Mouse (Mus musculus) embryonic facial prominence, embryonic 13.5 days (tissue): ENCODE data around the gene Olfr10. TPM values are rescaled to one million over a fixed set of nuclear protein-coding genes. Genes with fewer than 3 reads are reported as not detected.

ENCODE experiments used
- ATAC-seq: fragments of 200-750 bp; cut with Nextera tagmentation; 2 replicates; pipeline ENCODE4 v1.8.0; 2017; ENCODE audit warnings: low read depth; ENCODE audit not compliant: insufficient number of reproducible peaks, insufficient read depth, low FRiP score, low TSS enrichment
- H3K27ac ChIP-seq: fragments of 300-500 bp; sonication (generic); 2 replicates; pipeline ENCODE4 v1.5.1; 2015; ENCODE audit warnings: moderate library complexity, mild to moderate bottlenecking, inconsistent platforms
- H3K27me3 ChIP-seq: fragments of 300-500 bp; sonication (generic); 2 replicates; pipeline ENCODE4 v1.6.1; 2015; ENCODE audit warnings: mild to moderate bottlenecking, inconsistent platforms
- H3K36me3 ChIP-seq: fragments of 300-500 bp; sonication (generic); 2 replicates; pipeline ENCODE4 v1.6.1; 2015; ENCODE audit warnings: mild to moderate bottlenecking, inconsistent platforms
- H3K4me1 ChIP-seq: fragments of 300-500 bp; sonication (generic); 2 replicates; pipeline ENCODE4 v1.6.1; 2015; ENCODE audit warnings: inconsistent platforms
- H3K4me2 ChIP-seq: fragments of 300-500 bp; sonication (generic); 2 replicates; pipeline ENCODE4 v1.6.1; 2015; ENCODE audit warnings: moderate library complexity, mild to moderate bottlenecking, inconsistent platforms
- H3K4me3 ChIP-seq: fragments of 300-500 bp; sonication (generic); 2 replicates; pipeline ENCODE4 v1.5.1; 2015; ENCODE audit warnings: mild to moderate bottlenecking, inconsistent platforms
- H3K9ac ChIP-seq: fragments of 300-500 bp; sonication (generic); 2 replicates; pipeline ENCODE4 v1.6.1; 2015; ENCODE audit warnings: mild to moderate bottlenecking, inconsistent platforms
- H3K9me3 ChIP-seq: fragments of 300-500 bp; sonication (generic); 2 replicates; pipeline ENCODE4 v1.6.1; 2016; ENCODE audit warnings: inconsistent platforms
- WGBS: fragments of 180-500 bp; shearing (Covaris S2); methylation state at CpG from one replicate; pipeline ENCODE4 v1.1.7; 2015; ENCODE audit warnings: mixed read lengths; 5-methylcytosine and 5-hydroxymethylcytosine counted together
- polyA plus RNA-seq: library from polyadenylated mRNA; unstranded; fragments of >200 nt; fragmentation: Nextera tagmentation; extraction: Ambion mirVana; gene quantifications from 2 replicates; pipeline ENCODE4 v1.2.1, GENCODE M21; 2015

Gene Olfr10
- polyA plus RNA-seq, 1 experiment from 2014 or later, result not detected

DNA sequence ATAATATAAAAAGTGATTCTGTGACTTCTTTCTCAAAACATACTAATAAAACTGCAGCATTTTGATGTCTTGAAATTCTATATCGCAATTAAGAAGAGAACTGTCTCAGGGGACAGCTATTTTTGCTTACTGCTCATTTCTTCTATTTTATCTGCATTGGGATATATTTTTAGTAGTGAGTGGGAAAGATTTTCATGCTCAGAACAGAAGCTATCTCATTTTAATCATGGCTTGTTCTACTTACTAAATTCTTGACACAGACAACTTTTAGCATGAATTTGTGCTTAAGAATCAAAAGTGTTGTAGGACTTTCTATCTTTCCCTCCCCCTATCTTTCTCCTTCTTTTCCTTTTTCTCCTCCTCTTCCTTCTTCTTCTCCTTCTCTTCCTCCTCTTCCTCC, 25.1 kb downstream of the Olfr10 start:
- 64% methylated on average over 1 of the region's 1 CpGs for WGBS
- no peaks in the 10 kb centered on the region for H3K27me3 ChIP-seq
- no peak overlapping the region for H3K4me2 ChIP-seq
- H3K9me3 ChIP-seq, result no peaks in the 10 kb centered on the region
- no peak overlapping the region for H3K9ac ChIP-seq
- no peak overlapping the region for H3K27ac ChIP-seq
- H3K4me3 ChIP-seq, result no peak overlapping the region
- ATAC-seq, result no peak
- no peaks in the 10 kb centered on the region for H3K4me1 ChIP-seq
- no peaks in the 10 kb centered on the region for H3K36me3 ChIP-seq

DNA sequence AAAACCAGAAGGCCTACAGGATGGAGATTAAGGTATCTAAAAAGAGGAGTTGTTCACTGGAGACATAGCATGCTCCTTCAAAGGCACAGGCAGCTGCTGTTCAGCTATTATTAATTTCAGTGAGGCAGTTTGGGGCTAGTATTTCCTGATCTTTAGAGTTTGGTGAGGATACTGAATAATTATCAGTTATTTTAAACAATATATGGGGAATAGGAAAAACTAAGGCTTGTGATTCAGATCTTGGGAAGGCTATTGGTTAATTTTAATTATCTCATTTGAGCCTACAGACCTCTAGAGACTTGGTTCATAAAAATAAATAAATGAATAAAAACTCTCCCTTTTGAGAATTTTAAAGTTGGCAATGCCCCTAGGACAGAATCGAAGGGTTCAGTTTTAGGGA, 30.3 kb downstream of the Olfr10 start, which contains the start of gene Olfr1390:
Gene Olfr1390 (plus strand): TSS at position 301 of the 400 bp plus-strand sequence.
- Histone ChIP-seq H3K27ac (no peak within 1 kb of the TSS), H3K36me3 (no peaks in the 10 kb centered on the region), H3K9me3 (no peaks in the 10 kb centered on the region), H3K4me3 (no peak within 1 kb of the TSS), H3K9ac (no peak within 1 kb of the TSS), H3K27me3 (no peaks in the 10 kb centered on the region), H3K4me1 (no peaks in the 10 kb centered on the region), H3K4me2 (no peak within 1 kb of the TSS)
- WGBS, result 78% methylated on average over 1 of the region's 1 CpGs
- no peak for ATAC-seq

DNA sequence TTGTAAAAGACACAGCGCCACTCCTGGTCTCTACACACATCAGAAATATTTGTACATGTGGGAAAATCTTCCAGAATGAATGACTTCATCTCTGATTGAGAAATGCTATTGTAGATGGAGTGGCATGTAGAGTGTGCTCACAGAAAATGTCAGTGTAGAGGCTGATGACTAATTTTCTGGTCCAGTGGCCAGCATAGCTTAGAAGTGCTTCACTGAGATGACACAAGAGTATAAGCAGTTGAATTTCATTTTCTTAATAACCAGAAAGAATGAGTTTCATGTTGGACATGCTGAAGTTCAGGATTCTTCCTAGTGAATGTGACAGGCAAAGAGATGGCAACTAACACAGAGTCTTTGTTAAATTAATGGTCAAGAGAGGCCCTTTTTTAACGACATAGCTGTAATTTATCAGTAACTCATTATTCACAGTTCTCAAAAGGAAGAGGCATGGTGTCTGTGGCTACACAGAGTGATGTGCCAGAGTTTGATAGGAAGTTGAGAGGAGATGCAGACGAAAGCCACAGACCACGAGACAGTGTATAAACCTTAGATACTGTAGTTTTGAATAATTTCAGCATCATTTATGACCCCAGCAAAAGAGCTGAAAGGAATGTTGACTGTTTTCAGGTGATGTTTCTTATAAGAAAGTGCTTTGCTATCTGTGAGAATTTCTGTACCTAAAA, 32.8 kb downstream of the Olfr10 start:
- H3K9ac ChIP-seq, result no peak overlapping the region
- H3K4me2 ChIP-seq, result no peak overlapping the region
- no peaks in the 10 kb centered on the region for H3K36me3 ChIP-seq
- 71% methylated on average over 4 of the region's 4 CpGs for WGBS
- H3K27ac ChIP-seq, result no peak overlapping the region
- H3K4me1 ChIP-seq, result no peaks in the 10 kb centered on the region
- H3K4me3 ChIP-seq, result no peak overlapping the region
- no peak for ATAC-seq
- H3K9me3 ChIP-seq, result no peaks in the 10 kb centered on the region
- no peaks in the 10 kb centered on the region for H3K27me3 ChIP-seq

Other genes with a start within 250 kb of the Olfr10 start
- 0.11 and 0.30 TPM in 2 replicates for gene Tgtp2, start 240.5 kb upstream of the Olfr10 start, polyA plus RNA-seq
- 0.72 and 1.8 TPM in 2 replicates for gene Ifi47, start 228.2 kb upstream of the Olfr10 start, polyA plus RNA-seq
- gene Olfr1396, start 189.9 kb upstream of the Olfr10 start, polyA plus RNA-seq, result 0.07 TPM in 1 of 2 replicates, not detected in the other
- 0.08 TPM in 1 of 2 replicates, not detected in the other for gene Olfr1395, start 162.5 kb upstream of the Olfr10 start, polyA plus RNA-seq
- gene Olfr1394, start 150.4 kb upstream of the Olfr10 start, polyA plus RNA-seq, result not detected in 2 replicates
- 0.51 and 0.81 TPM in 2 replicates for gene Btnl9, start 117.6 kb upstream of the Olfr10 start, polyA plus RNA-seq
- 41.7 and 46.5 TPM in 2 replicates for gene Zfp62, start 101.4 kb upstream of the Olfr10 start, polyA plus RNA-seq
- 53.5 and 56.7 TPM in 2 replicates for gene Mgat1, start 60.5 kb upstream of the Olfr10 start, polyA plus RNA-seq
- not detected in 2 replicates for gene Olfr1393, start 26.4 kb upstream of the Olfr10 start, polyA plus RNA-seq
- gene Olfr1392, start 19.5 kb upstream of the Olfr10 start, polyA plus RNA-seq, result not detected in 2 replicates
- gene Olfr1391, start 18.0 kb downstream of the Olfr10 start, polyA plus RNA-seq, result 0.10 TPM in 1 of 2 replicates, not detected in the other
- gene Olfr1390, start 30.4 kb downstream of the Olfr10 start, polyA plus RNA-seq, result not detected in 2 replicates
- gene Olfr1389, start 118.3 kb downstream of the Olfr10 start, polyA plus RNA-seq, result 0.17 TPM in 1 of 2 replicates, not detected in the other
- 0.11 TPM in 2 replicates for gene Olfr1388, start 131.9 kb downstream of the Olfr10 start, polyA plus RNA-seq
- gene Olfr1387, start 150.6 kb downstream of the Olfr10 start, polyA plus RNA-seq, result not detected in 2 replicates
- gene Olfr1386, start 160.3 kb downstream of the Olfr10 start, polyA plus RNA-seq, result not detected in 2 replicates
- gene Olfr1385, start 184.3 kb downstream of the Olfr10 start, polyA plus RNA-seq, result not detected in 2 replicates
- gene Olfr1384, start 202.0 kb downstream of the Olfr10 start, polyA plus RNA-seq, result 0.08 TPM in 1 of 2 replicates, not detected in the other
- not detected in 2 replicates for gene Olfr1383, start 214.9 kb downstream of the Olfr10 start, polyA plus RNA-seq
- not detected in 2 replicates for gene Olfr1382, start 223.5 kb downstream of the Olfr10 start, polyA plus RNA-seq
- gene Olfr1381, start 238.7 kb downstream of the Olfr10 start, polyA plus RNA-seq, result not detected in 2 replicates